ENCODE assay signal across 14 mouse cellular contexts in the genomic region with DNA sequence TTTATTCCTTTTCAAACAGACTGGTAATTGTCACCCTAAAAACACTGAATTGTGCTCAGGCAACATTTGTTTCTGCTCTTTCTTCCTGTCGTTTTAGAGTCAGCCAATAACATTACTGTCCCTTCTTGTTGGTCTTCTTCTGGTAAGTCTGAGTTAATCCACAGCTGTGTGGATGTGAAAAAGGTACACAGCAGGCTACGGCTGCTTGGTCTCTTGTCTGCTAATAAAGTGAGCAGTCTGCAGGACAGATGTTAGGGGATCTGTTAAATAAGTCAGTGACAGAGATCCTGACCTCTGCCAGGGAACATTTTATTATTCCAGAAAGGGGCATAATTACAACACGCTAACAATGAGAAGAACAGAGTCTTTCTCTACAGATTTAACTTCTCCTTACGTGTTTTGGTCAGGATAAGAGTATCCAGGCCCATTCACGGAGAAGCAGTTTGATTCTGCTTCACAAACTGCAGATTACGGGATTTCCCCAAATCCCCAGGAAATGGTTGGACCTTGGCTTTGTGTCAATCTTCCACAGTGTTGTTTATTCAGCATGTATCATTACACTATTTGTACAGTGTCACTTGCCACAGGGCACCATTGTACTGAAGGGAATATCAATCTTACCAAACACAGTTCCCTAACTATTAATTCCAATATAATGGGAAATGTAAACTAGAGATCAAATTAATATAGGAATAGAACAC.
DNase-seq lines count a peak whose midpoint lies in the region; ATAC-seq lines count a peak whose summit lies in the region.
"Had no signal": no experiment of that assay in that cellular context is flagged by ENCODE, and none has a peak within 500 bp of the region (broad histone marks: within the 10 kb centered on the region; RNA-seq: fewer than 3 reads in every experiment).

No protein-coding gene starts in this region.

- H3K4me2 ChIP-seq in forebrain, embryonic 14.5 days (ENCODE audit: low read length), result no peak overlapping the region
- no peak overlapping the region for H3K4me2 ChIP-seq in forebrain, embryonic 16.5 days (ENCODE audit: low read length)
- no peak overlapping the region for H3K4me2 ChIP-seq in liver, embryonic 16.5 days (ENCODE audit: low read depth, low read length)
- H3K4me2 ChIP-seq in liver, embryonic 12.5 days, result no peak overlapping the region
- no peak overlapping the region for H3K4me2 ChIP-seq in limb, embryonic 13.5 days (replicated peaks)
- H3K4me2 ChIP-seq: liver, embryonic 13.5 days had no signal

- no peak overlapping the region for H3K27ac ChIP-seq in forebrain, embryonic 14.5 days (ENCODE audit: low read depth, low read length)
- H3K27ac ChIP-seq in forebrain, embryonic 16.5 days (ENCODE audit: low read length), result no peak overlapping the region
- no peak overlapping the region for H3K27ac ChIP-seq in liver, embryonic 16.5 days (ENCODE audit: low read length)
- no peak overlapping the region for H3K27ac ChIP-seq in liver, embryonic 12.5 days
- H3K27ac ChIP-seq in limb, embryonic 13.5 days, result peak overlapping the region; percentile 52; the same call in 1 of the 2 replicates
- H3K27ac ChIP-seq: liver, embryonic 13.5 days had no signal

- 17% methylated on average over 6 of the region's 6 CpGs for WGBS in forebrain, embryonic 14.5 days
- WGBS in forebrain, embryonic 16.5 days, result 18% methylated on average over 6 of the region's 6 CpGs
- 67% methylated on average over 6 of the region's 6 CpGs for WGBS in liver, embryonic 16.5 days (ENCODE audit: insufficient replicate concordance)
- WGBS in liver, embryonic 12.5 days (ENCODE audit: insufficient replicate concordance), result 67% methylated on average over 6 of the region's 6 CpGs
- WGBS in limb, embryonic 13.5 days, result 19% methylated on average over 6 of the region's 6 CpGs

- H3K4me1 ChIP-seq in forebrain, embryonic 14.5 days (ENCODE audit: control insufficient read depth, insufficient read depth, low read length), result peaks cover 26% of the 10 kb centered on the region
- peaks cover 28% of the 10 kb centered on the region for H3K4me1 ChIP-seq in forebrain, embryonic 16.5 days (replicated peaks; ENCODE audit: control insufficient read depth, insufficient read depth, low read length)
- no peaks in the 10 kb centered on the region for H3K4me1 ChIP-seq in liver, embryonic 16.5 days (ENCODE audit: control insufficient read depth, low read depth, low read length)
- peaks cover 13% of the 10 kb centered on the region; the same call in 1 of the 2 replicates for H3K4me1 ChIP-seq in liver, embryonic 12.5 days
- H3K4me1 ChIP-seq in limb, embryonic 13.5 days, result peaks cover 48% of the 10 kb centered on the region

- ATAC-seq in forebrain, embryonic 14.5 days, result no peak
- ATAC-seq in forebrain, embryonic 16.5 days, result no peak
- ATAC-seq in liver, embryonic 16.5 days (ENCODE audit: low read depth), result peak; percentile 64
- no peak for ATAC-seq in liver, embryonic 12.5 days
- ATAC-seq in limb, embryonic 13.5 days (ENCODE audit: low FRiP score, low read depth), result no peak; the same call in 1 of the 2 replicates
- no peak for ATAC-seq in inflammation-experienced regulatory T-cells, adult 6 months
- ATAC-seq: activated CD4-positive, CD25-positive, alpha-beta regulatory T cell, adult 4 months had no signal

- no peaks in the 10 kb centered on the region for H3K27me3 ChIP-seq in forebrain, embryonic 14.5 days (replicated peaks; ENCODE audit: control insufficient read depth, insufficient read depth, low read length)
- no peaks in the 10 kb centered on the region for H3K27me3 ChIP-seq in forebrain, embryonic 16.5 days (replicated peaks; ENCODE audit: control insufficient read depth, insufficient read depth, low read length)
- H3K27me3 ChIP-seq in liver, embryonic 16.5 days (ENCODE audit: control insufficient read depth, insufficient read depth, low read depth, low read length), result no peaks in the 10 kb centered on the region
- no peaks in the 10 kb centered on the region for H3K27me3 ChIP-seq in liver, embryonic 12.5 days (replicated peaks)
- no peaks in the 10 kb centered on the region for H3K27me3 ChIP-seq in limb, embryonic 13.5 days
- H3K27me3 ChIP-seq: liver, embryonic 13.5 days had no signal

- peak; percentile 30 for DNase-seq in forebrain, embryonic 14.5 days (ENCODE audit: low spot score)
- peak; percentile 42 for DNase-seq in embryo, embryonic 9.5 days (ENCODE audit: extremely low spot score)
- no peak for DNase-seq in layer of hippocampus, adult 18-20 months (ENCODE audit: low spot score in 2 of 2)
- DNase-seq: cerebellum, postnatal 14 days; kidney, postnatal 4 days; liver, embryonic 13.5 days; thymus, adult 18-20 months had no signal

- H3K9me3 ChIP-seq in forebrain, embryonic 14.5 days (replicated peaks; ENCODE audit: control insufficient read depth, low read length), result no peaks in the 10 kb centered on the region
- H3K9me3 ChIP-seq in forebrain, embryonic 16.5 days (ENCODE audit: control insufficient read depth, low read length), result no peaks in the 10 kb centered on the region
- H3K9me3 ChIP-seq in liver, embryonic 16.5 days (replicated peaks; ENCODE audit: control insufficient read depth, low read length), result no peaks in the 10 kb centered on the region
- no peaks in the 10 kb centered on the region for H3K9me3 ChIP-seq in liver, embryonic 12.5 days (replicated peaks)
- H3K9me3 ChIP-seq in limb, embryonic 13.5 days, result no peaks in the 10 kb centered on the region
- H3K9me3 ChIP-seq: liver, embryonic 13.5 days had no signal

- no peaks in the 10 kb centered on the region for H3K36me3 ChIP-seq in forebrain, embryonic 14.5 days (ENCODE audit: control insufficient read depth, insufficient read depth, low read length)
- no peaks in the 10 kb centered on the region for H3K36me3 ChIP-seq in forebrain, embryonic 16.5 days (ENCODE audit: control insufficient read depth, insufficient read depth)
- H3K36me3 ChIP-seq in liver, embryonic 16.5 days (ENCODE audit: control insufficient read depth, insufficient read depth), result no peaks in the 10 kb centered on the region
- no peaks in the 10 kb centered on the region for H3K36me3 ChIP-seq in liver, embryonic 12.5 days
- no peaks in the 10 kb centered on the region for H3K36me3 ChIP-seq in limb, embryonic 13.5 days
- H3K36me3 ChIP-seq: liver, embryonic 13.5 days had no signal

- H3K9ac ChIP-seq in forebrain, embryonic 14.5 days (ENCODE audit: low read length), result no peak overlapping the region
- no peak overlapping the region for H3K9ac ChIP-seq in forebrain, embryonic 16.5 days (replicated peaks; ENCODE audit: low read depth, low read length)
- H3K9ac ChIP-seq in liver, embryonic 16.5 days (ENCODE audit: low read depth, low read length), result no peak overlapping the region
- H3K9ac ChIP-seq in liver, embryonic 12.5 days, result no peak overlapping the region
- H3K9ac ChIP-seq in limb, embryonic 13.5 days, result no peak overlapping the region
- H3K9ac ChIP-seq: liver, embryonic 13.5 days had no signal

- H3K4me3 ChIP-seq in forebrain, embryonic 14.5 days (ENCODE audit: low read depth, low read length), result no peak overlapping the region
- no peak overlapping the region for H3K4me3 ChIP-seq in forebrain, embryonic 16.5 days (replicated peaks; ENCODE audit: low read length)
- H3K4me3 ChIP-seq in liver, embryonic 16.5 days (ENCODE audit: low read depth, low read length), result no peak overlapping the region
- H3K4me3 ChIP-seq in liver, embryonic 12.5 days, result no peak overlapping the region
- no peak overlapping the region for H3K4me3 ChIP-seq in limb, embryonic 13.5 days
- H3K4me3 ChIP-seq: erythroblast, embryonic 14.5 days; liver, embryonic 13.5 days had no signal

Comparison
In these comparisons a context has a peak if more than half of its experiments do, and no peak if none do; other contexts are left out.
1. DNase-seq: peak in forebrain, embryonic 14.5 days (single experiment) and embryo, embryonic 9.5 days (single experiment); none in layer of hippocampus, adult 18-20 months (0 of 2).